Mouse (Mus musculus) thymus, postnatal 4 days (tissue): Measurements from ENCODE around the gene Fkbp3.

ENCODE experiments used
- DNase-seq: peaks from one replicate; pipeline ENCODE4 v3.0.0; 2021

Gene Fkbp3

GRCm38 (mm10) chr12:65022842-65023241, 51.0 kb downstream of the Fkbp3 start:
- DNase-seq: no peak
